Mouse (Mus musculus) adrenal gland, postnatal 25 days (tissue): ENCODE results near the gene Cotl1. TPM values are rescaled to one million over a fixed set of nuclear protein-coding genes. Genes with fewer than 3 reads are reported as not detected.

Source experiments
- DNase-seq: peaks from one replicate; pipeline ENCODE4 v3.0.0; 2021; ENCODE audit warnings: mixed read lengths
- total RNA-seq: library from RNA; stranded (reverse); gene quantifications from 2 replicates; pipeline ENCODE4 v1.2.3, GENCODE M21; 2021

Gene Cotl1
- total RNA-seq, 1 experiment from 2014 or later: 40.8 TPM

DNA sequence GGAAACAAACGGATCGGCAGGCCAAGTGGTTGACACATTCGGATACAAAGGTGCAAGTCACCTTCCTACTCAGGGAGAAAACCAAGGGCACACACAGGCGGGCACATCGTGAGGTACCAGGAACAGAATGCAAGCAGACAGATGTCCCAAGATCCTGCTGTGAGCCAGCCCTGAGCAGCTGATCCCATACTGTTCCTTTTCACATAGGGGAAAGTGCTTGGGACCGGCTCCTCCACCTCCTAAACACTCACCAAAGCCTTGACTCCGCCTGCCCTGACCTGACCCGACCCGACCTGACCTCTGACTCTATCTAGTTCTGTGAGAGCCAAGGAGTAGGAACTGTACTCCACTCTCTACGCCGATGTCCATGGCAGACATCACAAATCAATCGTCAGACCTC is 22.9 kb downstream of the Cotl1 start:
- DNase-seq: no peak

- no peak for DNase-seq
Measured at GRCm38 (mm10) chr8:119816219-119816618, 24.1 kb downstream of the Cotl1 start.

DNA sequence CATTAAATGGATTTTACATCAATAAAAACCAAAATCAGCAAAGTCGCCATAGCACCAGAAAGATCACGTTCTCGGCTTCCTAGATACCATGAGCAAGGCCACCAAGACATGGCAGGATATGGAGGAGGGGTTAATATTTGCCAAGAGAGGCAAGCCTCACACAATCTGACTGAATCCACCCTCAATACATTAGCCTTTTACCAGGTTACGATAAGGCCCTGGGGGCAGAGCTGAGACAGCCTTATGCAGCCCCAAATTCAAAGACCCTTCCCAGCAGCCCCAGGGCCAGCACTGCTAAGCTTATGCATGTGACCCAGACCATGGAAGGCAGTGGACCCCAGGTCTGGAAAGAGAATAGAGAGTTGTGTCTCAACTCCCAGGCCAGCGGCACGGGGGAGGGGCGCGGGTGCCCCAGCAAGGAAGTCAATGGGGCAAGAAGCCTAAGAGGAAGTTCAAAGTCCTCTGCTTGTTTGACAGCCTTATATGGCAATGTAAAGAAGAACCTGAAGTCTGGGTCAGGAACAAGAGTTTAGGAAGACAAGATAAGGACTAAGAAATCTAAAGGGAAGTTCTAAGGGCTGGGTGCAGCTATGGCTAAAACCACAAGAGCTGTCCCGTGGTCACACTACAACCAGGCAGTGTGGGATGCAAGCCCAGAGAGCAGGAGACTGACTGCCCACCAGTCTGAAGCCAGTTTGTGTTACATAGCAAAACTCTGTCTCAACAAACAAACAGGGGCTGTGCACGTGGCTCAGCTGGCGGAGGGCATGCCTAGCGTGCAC is 27.5 kb downstream of the Cotl1 start:
- DNase-seq: no peak

- DNase-seq: no peak
Measured at GRCm38 (mm10) chr8:119811925-119812324, 28.4 kb downstream of the Cotl1 start.

DNA sequence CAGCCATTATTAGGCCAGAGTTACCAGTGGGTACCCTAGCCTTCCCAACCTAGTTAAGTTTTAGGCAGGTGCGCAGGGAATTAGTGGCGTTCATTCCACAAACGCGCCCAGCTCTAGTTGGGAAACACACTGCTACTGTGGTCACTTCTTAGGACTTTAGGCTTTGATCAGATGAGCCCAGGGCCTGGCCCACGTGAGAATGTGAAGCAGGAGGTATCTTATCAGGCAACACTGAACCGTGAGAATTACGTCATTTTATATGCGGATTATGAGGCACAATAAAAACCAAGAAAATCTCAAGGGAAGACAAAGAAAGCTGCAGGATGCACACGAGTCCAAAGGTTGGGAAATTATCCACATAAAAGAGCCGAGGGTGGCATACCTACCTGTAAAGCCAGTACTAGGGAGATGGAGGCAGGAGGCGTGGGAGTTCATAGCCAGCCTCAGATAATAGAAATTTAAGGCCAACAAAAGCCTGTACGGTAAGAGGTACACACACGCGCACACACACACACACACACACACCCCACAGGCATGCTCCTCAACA is 29.3 kb downstream of the Cotl1 start:
- DNase-seq: no peak

DNA sequence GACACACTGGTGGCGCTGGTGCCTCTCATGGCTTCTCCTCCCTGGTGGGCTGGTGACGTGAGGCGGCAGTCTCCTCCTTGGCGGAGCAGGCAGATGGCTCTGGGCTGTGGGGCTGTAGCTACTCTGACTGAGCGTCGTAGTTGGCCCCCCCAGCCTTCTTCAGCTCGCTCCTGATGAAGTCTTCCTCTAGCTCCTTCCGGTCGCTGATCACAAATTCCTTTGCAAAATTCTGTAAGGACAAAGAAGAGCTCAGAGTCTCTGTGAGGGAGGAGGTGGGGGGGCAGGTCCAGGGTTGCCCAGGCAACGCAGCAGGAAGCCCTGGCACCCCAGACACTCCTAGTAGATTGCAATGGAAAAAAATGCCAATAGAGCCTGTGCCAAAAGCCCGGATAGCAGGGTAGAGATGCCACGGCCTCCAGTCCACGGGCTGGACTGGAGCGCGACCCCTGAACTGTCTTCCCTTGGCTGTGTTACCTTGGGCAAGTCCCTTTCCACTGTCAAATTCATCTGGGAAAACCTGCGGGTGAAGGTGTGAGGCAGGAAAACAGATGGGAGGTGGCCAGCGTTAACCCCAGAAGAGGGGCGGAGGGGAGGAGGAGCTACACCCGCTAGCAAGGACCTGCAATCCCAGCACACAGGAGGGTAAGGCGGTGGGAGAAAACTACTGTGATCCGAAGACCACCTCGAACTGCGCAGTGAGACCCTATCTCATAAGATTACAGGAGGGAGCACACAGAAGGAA is 30.0 kb downstream of the Cotl1 start:
- no peak for DNase-seq

DNA sequence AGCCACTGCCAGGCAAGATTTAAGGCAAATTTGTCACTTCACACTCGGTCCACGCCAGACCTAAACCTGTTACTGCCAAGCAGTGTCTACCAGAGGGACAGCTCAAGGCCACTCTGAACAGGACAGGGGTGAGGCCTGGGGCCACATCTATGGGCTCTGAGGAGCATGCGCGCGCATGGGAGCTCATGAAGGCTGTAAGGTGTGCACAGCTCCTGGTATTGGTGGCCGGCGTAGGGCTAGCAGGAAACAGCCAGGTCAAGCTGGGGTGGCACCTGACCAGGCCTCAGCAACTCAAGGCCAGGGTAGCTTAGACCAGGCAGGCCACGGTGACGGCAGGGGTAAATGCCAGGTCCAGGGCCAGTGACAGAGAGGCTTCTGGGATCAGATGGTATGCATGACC is 30.7 kb downstream of the Cotl1 start:
- no peak for DNase-seq

DNA sequence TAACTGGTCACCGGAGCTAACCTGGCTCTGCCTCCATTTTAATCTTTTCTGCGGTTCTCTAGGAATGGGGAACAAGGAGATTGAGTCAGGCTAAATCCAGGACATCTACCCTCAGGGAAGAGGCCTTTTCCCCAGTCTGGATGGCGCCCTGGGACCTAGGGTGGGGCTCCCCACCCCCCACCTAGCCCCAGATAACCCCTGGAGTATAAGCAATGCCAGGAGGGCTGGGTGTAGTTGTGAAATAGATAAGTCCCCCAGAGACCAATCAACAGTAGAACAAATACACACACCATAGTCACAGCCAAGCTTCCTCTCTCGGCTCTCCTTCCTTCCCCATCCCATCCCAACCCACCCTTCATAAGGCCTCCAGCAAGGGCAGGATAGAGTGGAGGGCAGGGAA is 32.7 kb downstream of the Cotl1 start:
- DNase-seq: no peak

GRCm38 (mm10) chr8:119806422-119807263 is 33.7 kb downstream of the Cotl1 start:
- DNase-seq: peak; percentile 78

- DNase-seq: no peak
Measured at GRCm38 (mm10) chr8:119805275-119805674, 35.1 kb downstream of the Cotl1 start.

GRCm38 (mm10) chr8:119802592-119802991 is 37.8 kb downstream of the Cotl1 start:
- DNase-seq: no peak

DNA sequence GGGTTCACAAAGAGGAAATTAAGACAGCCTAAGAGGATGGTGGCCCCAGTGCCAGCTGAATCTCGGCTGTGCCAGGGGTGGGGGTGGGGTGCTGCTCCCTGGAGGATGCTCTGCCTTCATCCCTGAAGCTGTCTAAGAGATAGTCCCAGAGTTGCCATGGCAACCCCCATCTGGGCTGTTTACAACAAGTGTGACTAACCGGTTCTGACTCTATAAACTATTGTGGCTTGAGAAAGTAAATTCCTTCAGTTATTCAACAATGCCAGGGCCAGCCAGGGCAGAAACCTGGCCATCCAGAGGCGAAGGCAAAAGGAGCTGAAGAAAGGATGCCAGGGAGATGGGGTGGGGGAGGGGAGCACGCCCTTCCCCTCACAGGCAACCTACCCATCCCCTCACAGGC is 39.2 kb downstream of the Cotl1 start:
- no peak for DNase-seq

GRCm38 (mm10) chr8:119798965-119799264 is 41.4 kb downstream of the Cotl1 start:
- DNase-seq: no peak

DNA sequence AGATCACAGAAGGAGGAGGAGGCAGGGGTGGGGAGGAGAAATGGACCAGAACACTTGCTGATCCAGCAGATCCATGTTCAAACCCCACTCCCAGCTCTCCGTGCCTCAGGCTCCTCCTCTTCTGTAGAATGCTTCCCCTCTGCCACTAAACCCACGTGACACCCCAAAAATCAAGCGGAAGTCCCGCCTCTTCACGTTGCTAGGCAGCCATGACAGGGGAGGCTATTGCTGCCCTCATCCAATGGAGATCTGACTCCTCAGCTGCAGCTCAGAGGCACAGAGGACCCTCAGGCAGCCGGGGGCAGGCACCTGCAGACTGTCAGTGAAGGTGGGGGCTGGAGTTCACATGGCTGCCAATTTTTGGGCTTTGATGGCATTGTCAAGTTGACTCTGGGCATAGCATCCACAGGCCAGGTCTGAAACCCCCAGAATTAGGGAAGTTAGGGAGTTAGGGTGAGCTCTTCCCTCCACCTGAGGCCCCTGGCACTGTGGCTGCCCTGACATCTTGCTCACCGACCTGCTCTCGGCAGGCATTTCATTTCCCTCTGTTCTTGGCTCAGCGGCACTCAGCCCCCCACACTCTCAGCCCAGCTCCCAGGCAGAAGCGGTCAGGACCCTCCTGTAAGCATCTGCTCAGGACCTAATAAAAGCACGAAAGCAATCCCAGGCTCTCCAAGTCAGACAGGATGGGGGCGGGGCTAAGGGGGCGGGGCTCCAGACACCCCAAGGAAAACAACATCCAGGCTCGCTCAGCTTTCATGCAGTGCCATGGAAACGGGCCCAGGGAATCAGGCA is 42.0 kb downstream of the Cotl1 start:
- DNase-seq: peak; percentile 23

- DNase-seq: no peak
Measured at GRCm38 (mm10) chr8:119795651-119796050, 44.7 kb downstream of the Cotl1 start.

- no peak for DNase-seq
Measured at GRCm38 (mm10) chr8:119794689-119795088, 45.7 kb downstream of the Cotl1 start.

- peak; percentile 70 for DNase-seq
Measured at GRCm38 (mm10) chr8:119791804-119792704, 48.3 kb downstream of the Cotl1 start.

- no peak for DNase-seq
Measured at GRCm38 (mm10) chr8:119789581-119789980, 50.8 kb downstream of the Cotl1 start.

GRCm38 (mm10) chr8:119788607-119789381 is 51.5 kb downstream of the Cotl1 start:
- DNase-seq: no peak

- no peak for DNase-seq
Measured at GRCm38 (mm10) chr8:119787341-119787740, 53.0 kb downstream of the Cotl1 start.
